Mouse (Mus musculus) thymus, adult 18-20 months (tissue): Measurements from ENCODE around the gene Arpin.

Source experiments
- DNase-seq, 2 experiments: peaks; one replicate each; pipeline ENCODE4 v3.0.0; 2022; ENCODE audit warnings: mixed read lengths in 2 of 2

The Arpin gene

GRCm38 (mm10) chr7:79934862-79935510 lies at the start of gene Arpin:
Arpin (minus strand) TSS chr7:79935359.
- DNase-seq = no peak

GRCm38 (mm10) chr7:79975316-79975715 lies 40.2 kb upstream of the Arpin start:
- no peak for DNase-seq

GRCm38 (mm10) chr7:79972195-79972594 lies 37.0 kb upstream of the Arpin start:
- DNase-seq = no peak

- no peak for DNase-seq
These were observed 35.2 kb upstream of the Arpin start for GRCm38 (mm10) chr7:79970336-79970735.

GRCm38 (mm10) chr7:79968326-79968725 lies 33.2 kb upstream of the Arpin start:
- DNase-seq = no peak

- DNase-seq = no peak
These were observed 26.4 kb upstream of the Arpin start for GRCm38 (mm10) chr7:79961600-79961999.

- DNase-seq = no peak
These were observed 21.0 kb upstream of the Arpin start for GRCm38 (mm10) chr7:79956131-79956530.

GRCm38 (mm10) chr7:79954890-79955289 lies 19.7 kb upstream of the Arpin start:
- DNase-seq = no peak

- no peak for DNase-seq
These were observed 15.9 kb upstream of the Arpin start for GRCm38 (mm10) chr7:79951038-79951437.

GRCm38 (mm10) chr7:79950236-79950635 lies 15.1 kb upstream of the Arpin start:
- no peak for DNase-seq

- DNase-seq = no peak
These were observed 499 bp upstream of the Arpin start for GRCm38 (mm10) chr7:79935511-79936205.

GRCm38 (mm10) chr7:79934461-79934860 lies 698 bp downstream of the Arpin start:
- DNase-seq = no peak

GRCm38 (mm10) chr7:79928516-79929052 lies 6.6 kb downstream of the Arpin start:
- DNase-seq = no peak

GRCm38 (mm10) chr7:79920344-79920983 lies 14.7 kb downstream of the Arpin start, which contains the start of gene Ap3s2:
Ap3s2 (minus strand) TSS chr7:79920649.
- peak; percentile 67 to 74 for DNase-seq

GRCm38 (mm10) chr7:79914556-79914955 lies 20.6 kb downstream of the Arpin start:
- DNase-seq = no peak

GRCm38 (mm10) chr7:79907356-79907755 lies 27.8 kb downstream of the Arpin start:
- no peak for DNase-seq

GRCm38 (mm10) chr7:79906914-79907313 lies 28.2 kb downstream of the Arpin start:
- DNase-seq = no peak

- DNase-seq = no peak
These were observed 30.0 kb downstream of the Arpin start for GRCm38 (mm10) chr7:79905193-79905592.

- DNase-seq = no peak
These were observed 31.9 kb downstream of the Arpin start for GRCm38 (mm10) chr7:79903160-79903792.

- no peak for DNase-seq
These were observed 34.4 kb downstream of the Arpin start for GRCm38 (mm10) chr7:79900753-79901152.

GRCm38 (mm10) chr7:79895225-79895624 lies 39.9 kb downstream of the Arpin start:
- DNase-seq = no peak

GRCm38 (mm10) chr7:79894790-79895189 lies 40.4 kb downstream of the Arpin start:
- DNase-seq = no peak
